Comparison of ENCODE assay signal across 7 mouse cellular contexts in the genomic region with DNA sequence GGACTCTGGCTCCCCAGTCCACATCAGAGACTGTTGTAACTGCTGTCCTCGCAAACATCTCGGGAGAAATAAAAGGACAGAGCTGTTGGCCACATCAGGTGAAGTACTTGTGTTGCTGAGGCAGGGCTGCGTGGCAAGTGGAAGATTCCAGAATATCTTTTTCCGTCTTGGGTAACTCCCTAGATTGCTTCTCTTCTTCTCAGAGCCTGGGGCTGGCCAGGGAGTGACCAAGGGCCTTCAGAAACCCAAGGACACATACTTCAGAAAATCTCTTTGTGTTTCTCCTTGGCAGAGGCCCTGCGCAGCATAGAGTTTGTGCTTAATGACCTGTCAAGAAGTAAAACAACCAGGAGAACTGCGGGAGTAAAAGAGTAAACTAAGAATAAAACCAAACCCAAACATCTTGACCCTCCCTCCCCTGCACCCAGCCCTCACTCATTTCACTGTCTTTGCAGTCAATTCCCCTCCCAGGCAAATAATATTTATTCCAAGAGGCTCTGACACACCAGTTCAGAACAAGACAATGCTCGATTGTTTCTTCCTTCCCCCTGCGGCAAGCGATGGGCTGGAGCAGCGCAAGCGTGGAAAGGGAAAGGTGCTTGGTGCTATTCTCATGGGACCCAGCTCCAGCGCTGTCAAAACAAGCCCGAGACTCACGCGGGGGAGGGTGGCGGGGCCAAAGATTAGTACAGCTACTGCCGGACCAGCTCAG.
DNase-seq lines count a peak whose midpoint lies in the region; ATAC-seq and TF ChIP-seq lines count a peak whose summit lies in the region.

No protein-coding gene starts in this region.

- H3K27ac ChIP-seq in embryonic facial prominence, embryonic 10.5 days (replicated peaks), result peak overlapping the region; percentile 54; the same call in 1 of the 2 replicates
- H3K27ac ChIP-seq in intestine, embryonic 16.5 days (ENCODE audit: low read length), result no peak overlapping the region
- no peak overlapping the region for H3K27ac ChIP-seq in lung, postnatal 0 days (ENCODE audit: low read length)

- no peak for TF ChIP-seq EP300 in lung, postnatal 0 days (IDR thresholded peaks at IDR 0.05)

- peak overlapping the region; percentile 49 for H3K4me2 ChIP-seq in intestine, embryonic 16.5 days (ENCODE audit: low read depth, low read length)
- H3K4me2 ChIP-seq in lung, postnatal 0 days (replicated peaks; ENCODE audit: low read depth, low read length), result peak overlapping the region; percentile 38; the same call in 1 of the 2 replicates

- H3K4me3 ChIP-seq in embryonic facial prominence, embryonic 10.5 days, result peak overlapping the region; percentile 42
- H3K4me3 ChIP-seq in intestine, embryonic 16.5 days (ENCODE audit: low read length), result peak overlapping the region; percentile 28
- H3K4me3 ChIP-seq in lung, postnatal 0 days (ENCODE audit: low read depth, low read length), result peak overlapping the region; percentile 14; the same call in 1 of the 2 replicates

- H3K27me3 ChIP-seq in embryonic facial prominence, embryonic 10.5 days (replicated peaks; ENCODE audit: low read depth, poor library complexity, severe bottlenecking), result peaks cover 53% of the 10 kb centered on the region
- no peaks in the 10 kb centered on the region for H3K27me3 ChIP-seq in intestine, embryonic 16.5 days (replicated peaks; ENCODE audit: control insufficient read depth, insufficient read depth, low read length)
- no peaks in the 10 kb centered on the region for H3K27me3 ChIP-seq in lung, postnatal 0 days (replicated peaks; ENCODE audit: insufficient read depth, low read length)

- ATAC-seq in intestine, embryonic 16.5 days, result peak; percentile 68
- no peak; the same call in 1 of the 2 replicates for ATAC-seq in lung, postnatal 0 days

- 19% methylated on average over 17 of the region's 17 CpGs for WGBS in embryonic facial prominence, embryonic 10.5 days
- WGBS in intestine, embryonic 16.5 days, result 17% methylated on average over 17 of the region's 17 CpGs
- 20% methylated on average over 17 of the region's 17 CpGs for WGBS in lung, postnatal 0 days

- H3K4me1 ChIP-seq in embryonic facial prominence, embryonic 10.5 days, result peaks cover 44% of the 10 kb centered on the region
- peaks cover 14% of the 10 kb centered on the region for H3K4me1 ChIP-seq in intestine, embryonic 16.5 days (ENCODE audit: control insufficient read depth, insufficient read depth, low read length)
- peaks cover 4% of the 10 kb centered on the region; the same call in 1 of the 2 replicates for H3K4me1 ChIP-seq in lung, postnatal 0 days (ENCODE audit: insufficient read depth, low read depth, low read length)

- DNase-seq in embryonic facial prominence, embryonic 10.5 days (ENCODE audit: low spot score), result peak; percentile 70
- DNase-seq in heart, adult 18-20 months, result peak; percentile 47
- peak; percentile 30 for DNase-seq in lung, postnatal 0 days (ENCODE audit: low spot score)
- peak; percentile 19 for DNase-seq in skeletal muscle tissue, adult 2 months (ENCODE audit: low read depth, low spot score)
- no peak for DNase-seq in frontal cortex, postnatal 10 days (ENCODE audit: low spot score in 2 of 2)
- no peak for DNase-seq in spleen, postnatal 14 days (ENCODE audit: low spot score in 2 of 2)

- no peak for TF ChIP-seq CTCF in lung, postnatal 0 days (IDR thresholded peaks at IDR 0.05)

- no peaks in the 10 kb centered on the region for H3K36me3 ChIP-seq in embryonic facial prominence, embryonic 10.5 days (replicated peaks)
- no peaks in the 10 kb centered on the region for H3K36me3 ChIP-seq in intestine, embryonic 16.5 days (ENCODE audit: control insufficient read depth, insufficient read depth, low read length)
- no peaks in the 10 kb centered on the region for H3K36me3 ChIP-seq in lung, postnatal 0 days (ENCODE audit: insufficient read depth, low read length)

- H3K9ac ChIP-seq in intestine, embryonic 16.5 days (ENCODE audit: low read depth, low read length), result peak overlapping the region; percentile 12; the same call in 1 of the 2 replicates
- no peak overlapping the region for H3K9ac ChIP-seq in lung, postnatal 0 days (replicated peaks; ENCODE audit: low read depth)

- no peaks in the 10 kb centered on the region for H3K9me3 ChIP-seq in embryonic facial prominence, embryonic 10.5 days
- H3K9me3 ChIP-seq in intestine, embryonic 16.5 days (ENCODE audit: control insufficient read depth, low read length), result no peaks in the 10 kb centered on the region
- H3K9me3 ChIP-seq in lung, postnatal 0 days (ENCODE audit: low read length), result no peaks in the 10 kb centered on the region

Comparison
In these comparisons a context has a peak if more than half of its experiments do, and no peak if none do; other contexts are left out.
1. DNase-seq: peak in embryonic facial prominence, embryonic 10.5 days (single experiment), heart, adult 18-20 months (2 of 2), lung, postnatal 0 days (single experiment) and skeletal muscle tissue, adult 2 months (single experiment); none in frontal cortex, postnatal 10 days (0 of 2) and spleen, postnatal 14 days (0 of 2).
2. Peak in every context shown above with its lines, with median percentiles within 50 percentile points of each other: H3K4me3 ChIP-seq.